Mouse (Mus musculus): ENCODE measurements around the gene Tex2. TPM values are rescaled to one million over a fixed set of nuclear protein-coding genes. Genes with fewer than 3 reads are reported as not detected.
"Not testable (repeated sequence)": the region's sequence is repeated elsewhere in the genome, so short reads cannot be mapped to it uniquely, and the experiment has no call there.

The Tex2 gene
- polyA plus RNA-seq, 1 experiment from 2014 or later, result 11.2 TPM

DNA sequence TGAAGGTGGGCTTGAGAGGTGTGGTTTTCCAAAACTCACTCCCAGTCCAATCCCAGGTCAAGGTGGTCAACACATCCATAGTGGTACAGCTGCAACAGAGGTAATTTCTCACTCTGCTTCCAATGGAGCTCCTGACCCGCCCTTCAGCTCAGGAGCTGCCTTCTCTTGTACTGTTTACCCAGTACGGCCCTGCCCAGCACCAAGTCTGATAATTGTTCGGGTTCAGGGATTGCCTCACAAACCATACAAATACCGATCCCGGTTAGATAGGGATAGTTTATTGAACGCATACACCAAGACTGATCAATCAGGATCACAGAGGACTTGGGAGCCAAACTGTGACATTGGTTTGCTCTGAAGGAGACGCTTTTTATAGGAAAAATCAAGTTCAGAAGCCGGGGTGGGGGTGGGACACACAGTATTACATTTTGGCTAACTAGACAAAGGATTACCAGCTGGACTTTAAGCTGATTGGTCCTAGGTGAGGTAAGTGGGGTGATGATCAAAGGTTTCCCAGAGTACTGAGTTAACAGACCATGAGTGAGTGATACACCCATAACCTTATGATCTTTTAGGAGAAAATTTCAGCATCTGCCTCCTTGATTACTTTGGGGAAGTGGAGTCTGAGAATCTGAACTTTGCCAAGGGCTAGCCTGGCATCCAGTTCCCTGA lies 29.9 kb upstream of the Tex2 start:
- WGBS, result 75% methylated on average over 8 of the region's 8 CpGs

DNA sequence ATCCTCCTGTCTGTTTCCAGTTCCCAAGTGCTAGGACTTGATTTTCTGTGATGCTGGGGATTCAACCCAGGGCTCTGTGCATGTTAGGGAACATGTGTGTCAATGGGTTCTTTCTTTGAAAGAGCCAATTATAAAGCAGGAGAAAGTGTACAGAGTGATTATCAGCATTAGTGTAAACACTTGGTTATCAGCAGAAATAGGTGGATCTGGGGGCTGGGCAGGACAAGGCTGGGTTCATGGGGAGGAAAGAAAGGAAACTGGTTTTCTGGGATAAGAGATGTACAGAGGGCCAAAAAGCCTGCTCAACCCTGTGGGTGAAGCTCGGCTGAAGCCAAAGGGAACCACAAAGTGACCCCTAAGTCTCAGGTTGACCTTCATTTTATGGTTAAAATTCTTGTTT lies 28.4 kb upstream of the Tex2 start:
- ATAC-seq (ENCODE audit: low FRiP score), result no peak
- 80% methylated on average over 1 of the region's 1 CpGs for WGBS

More for the DNA sequence above, 29.9 kb upstream of the Tex2 start:
- H3K27me3 ChIP-seq (ENCODE audit: control insufficient read depth, insufficient read depth, low read length), result no peaks in the 10 kb centered on the region
- H3K9ac ChIP-seq (ENCODE audit: low read depth, low read length), result no peak overlapping the region
- no peak overlapping the region for H3K4me2 ChIP-seq (replicated peaks; ENCODE audit: low read depth, low read length)
- H3K27ac ChIP-seq (ENCODE audit: low read depth, low read length), result no peak overlapping the region
- H3K4me3 ChIP-seq (ENCODE audit: low read depth, low read length), result no peak overlapping the region
- H3K9me3 ChIP-seq (ENCODE audit: control insufficient read depth, low read length), result no peaks in the 10 kb centered on the region
- H3K36me3 ChIP-seq (ENCODE audit: control insufficient read depth, insufficient read depth, low read length), result no peaks in the 10 kb centered on the region
- no peaks in the 10 kb centered on the region for H3K4me1 ChIP-seq (replicated peaks; ENCODE audit: control insufficient read depth, insufficient read depth, low read length)
- DNase-seq (ENCODE audit: low spot score), result no peak
- no peak for ATAC-seq (ENCODE audit: low FRiP score)

DNA sequence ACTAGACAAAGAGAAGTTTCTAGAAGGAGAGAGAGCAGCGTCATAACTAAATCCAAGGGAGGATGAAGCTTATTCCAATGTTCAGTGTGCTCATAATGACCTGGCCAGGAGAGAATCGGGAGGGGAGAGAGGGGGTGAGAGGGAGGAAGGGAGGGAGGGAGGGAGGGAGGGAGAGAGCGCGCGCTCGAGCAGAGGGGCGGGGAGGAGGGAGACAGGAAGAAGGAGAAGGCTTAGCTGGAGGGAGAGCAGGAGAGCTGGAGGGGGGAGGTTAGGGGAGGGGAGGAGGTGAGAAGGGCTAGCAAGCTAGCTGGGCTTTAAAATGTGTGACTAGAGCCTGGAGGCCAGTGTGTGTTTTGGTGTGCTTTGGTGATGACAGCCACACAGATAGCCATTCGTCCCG lies 26.8 kb upstream of the Tex2 start:
- H3K27me3 ChIP-seq (ENCODE audit: control insufficient read depth, insufficient read depth, low read length), result no peaks in the 10 kb centered on the region
- ATAC-seq (ENCODE audit: low FRiP score) (no peak), DNase-seq (ENCODE audit: low spot score) (no peak)
- 28% methylated on average over 9 of the region's 9 CpGs for WGBS
- H3K4me3 ChIP-seq (ENCODE audit: low read depth, low read length), result no peak overlapping the region
- H3K9ac ChIP-seq (ENCODE audit: low read depth, low read length), result no peak overlapping the region
- no peaks in the 10 kb centered on the region for H3K4me1 ChIP-seq (replicated peaks; ENCODE audit: control insufficient read depth, insufficient read depth, low read length)
- no peak overlapping the region for H3K27ac ChIP-seq (ENCODE audit: low read depth, low read length)
- no peaks in the 10 kb centered on the region for H3K36me3 ChIP-seq (ENCODE audit: control insufficient read depth, insufficient read depth, low read length)
- H3K9me3 ChIP-seq (ENCODE audit: control insufficient read depth, low read length), result no peaks in the 10 kb centered on the region
- H3K4me2 ChIP-seq (replicated peaks; ENCODE audit: low read depth, low read length), result no peak overlapping the region

More for the DNA sequence above, 28.4 kb upstream of the Tex2 start:
- no peaks in the 10 kb centered on the region for H3K9me3 ChIP-seq (ENCODE audit: control insufficient read depth, low read length)
- no peak for DNase-seq (ENCODE audit: low spot score)
- no peak overlapping the region for H3K27ac ChIP-seq (ENCODE audit: low read depth, low read length)
- no peaks in the 10 kb centered on the region for H3K27me3 ChIP-seq (ENCODE audit: control insufficient read depth, insufficient read depth, low read length)
- no peaks in the 10 kb centered on the region for H3K36me3 ChIP-seq (ENCODE audit: control insufficient read depth, insufficient read depth, low read length)
- H3K4me2 ChIP-seq (replicated peaks; ENCODE audit: low read depth, low read length), result no peak overlapping the region
- no peaks in the 10 kb centered on the region for H3K4me1 ChIP-seq (replicated peaks; ENCODE audit: control insufficient read depth, insufficient read depth, low read length)
- H3K4me3 ChIP-seq (ENCODE audit: low read depth, low read length), result no peak overlapping the region
- H3K9ac ChIP-seq (ENCODE audit: low read depth, low read length), result no peak overlapping the region

GRCm38 (mm10) chr11:106639356-106639692 lies 26.1 kb upstream of the Tex2 start:
- ATAC-seq (ENCODE audit: low FRiP score) (no peak), DNase-seq (ENCODE audit: low spot score) (no peak)
- Histone ChIP-seq H3K4me2 (replicated peaks; ENCODE audit: low read depth, low read length) (no peak overlapping the region), H3K36me3 (ENCODE audit: control insufficient read depth, insufficient read depth, low read length) (no peaks in the 10 kb centered on the region), H3K9ac (ENCODE audit: low read depth, low read length) (no peak overlapping the region), H3K4me1 (replicated peaks; ENCODE audit: control insufficient read depth, insufficient read depth, low read length) (no peaks in the 10 kb centered on the region), H3K9me3 (ENCODE audit: control insufficient read depth, low read length) (no peaks in the 10 kb centered on the region), H3K4me3 (ENCODE audit: low read depth, low read length) (no peak overlapping the region), H3K27ac (ENCODE audit: low read depth, low read length) (no peak overlapping the region), H3K27me3 (ENCODE audit: control insufficient read depth, insufficient read depth, low read length) (no peaks in the 10 kb centered on the region)
- 30% methylated on average over 5 of the region's 5 CpGs for WGBS

GRCm38 (mm10) chr11:106638551-106639355 lies 25.5 kb upstream of the Tex2 start:
- Histone ChIP-seq H3K4me2 (replicated peaks; ENCODE audit: low read depth, low read length) (no peak overlapping the region), H3K9me3 (ENCODE audit: control insufficient read depth, low read length) (no peaks in the 10 kb centered on the region), H3K4me3 (ENCODE audit: low read depth, low read length) (no peak overlapping the region), H3K36me3 (ENCODE audit: control insufficient read depth, insufficient read depth, low read length) (no peaks in the 10 kb centered on the region), H3K4me1 (replicated peaks; ENCODE audit: control insufficient read depth, insufficient read depth, low read length) (no peaks in the 10 kb centered on the region), H3K27ac (ENCODE audit: low read depth, low read length) (no peak overlapping the region), H3K9ac (ENCODE audit: low read depth, low read length) (no peak overlapping the region), H3K27me3 (ENCODE audit: control insufficient read depth, insufficient read depth, low read length) (no peaks in the 10 kb centered on the region)
- DNase-seq (ENCODE audit: low spot score) (no peak), ATAC-seq (ENCODE audit: low FRiP score) (no peak)
- WGBS, result 44% methylated on average over 9 of the region's 9 CpGs

- Histone ChIP-seq H3K36me3 (ENCODE audit: control insufficient read depth, insufficient read depth, low read length) (no peaks in the 10 kb centered on the region), H3K9ac (ENCODE audit: low read depth, low read length) (no peak overlapping the region), H3K9me3 (ENCODE audit: control insufficient read depth, low read length) (no peaks in the 10 kb centered on the region), H3K27ac (ENCODE audit: low read depth, low read length) (no peak overlapping the region), H3K4me2 (replicated peaks; ENCODE audit: low read depth, low read length) (no peak overlapping the region), H3K27me3 (ENCODE audit: control insufficient read depth, insufficient read depth, low read length) (no peaks in the 10 kb centered on the region), H3K4me1 (replicated peaks; ENCODE audit: control insufficient read depth, insufficient read depth, low read length) (no peaks in the 10 kb centered on the region), H3K4me3 (ENCODE audit: low read depth, low read length) (no peak overlapping the region)
- 14% methylated on average over 7 of the region's 7 CpGs for WGBS
- ATAC-seq (ENCODE audit: low FRiP score), result no peak
- no peak for DNase-seq (ENCODE audit: low spot score)
Measured at GRCm38 (mm10) chr11:106637754-106638153, 24.5 kb upstream of the Tex2 start.

DNA sequence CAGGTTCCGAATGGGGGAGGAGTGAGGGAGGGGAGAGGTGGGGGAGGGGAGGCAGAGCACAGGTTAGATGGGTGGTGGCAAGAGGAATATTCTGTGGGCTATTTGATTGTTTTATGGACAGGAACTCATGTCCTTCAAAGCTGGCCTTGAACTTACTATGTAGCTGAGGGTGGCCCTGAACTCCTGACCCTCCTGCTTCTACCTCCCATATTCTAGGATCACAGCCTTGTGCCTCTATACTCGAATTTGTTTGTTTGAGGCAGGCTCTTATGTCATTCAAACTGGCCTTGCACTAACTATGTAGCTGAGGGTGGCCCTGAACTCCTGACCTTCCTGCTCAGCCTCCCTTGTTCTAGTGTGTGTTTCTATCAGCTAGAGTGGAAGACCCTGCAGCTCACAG lies 22.7 kb upstream of the Tex2 start:
- Histone ChIP-seq H3K4me1 (replicated peaks; ENCODE audit: control insufficient read depth, insufficient read depth, low read length) (no peaks in the 10 kb centered on the region), H3K4me3 (ENCODE audit: low read depth, low read length) (no peak overlapping the region), H3K27me3 (ENCODE audit: control insufficient read depth, insufficient read depth, low read length) (no peaks in the 10 kb centered on the region), H3K27ac (ENCODE audit: low read depth, low read length) (no peak overlapping the region), H3K4me2 (replicated peaks; ENCODE audit: low read depth, low read length) (no peak overlapping the region), H3K9ac (ENCODE audit: low read depth, low read length) (no peak overlapping the region), H3K36me3 (ENCODE audit: control insufficient read depth, insufficient read depth, low read length) (no peaks in the 10 kb centered on the region), H3K9me3 (ENCODE audit: control insufficient read depth, low read length) (no peaks in the 10 kb centered on the region)
- DNase-seq (ENCODE audit: low spot score) (no peak), ATAC-seq (ENCODE audit: low FRiP score) (no peak)
- WGBS, result 68% methylated on average over 2 of the region's 2 CpGs

DNA sequence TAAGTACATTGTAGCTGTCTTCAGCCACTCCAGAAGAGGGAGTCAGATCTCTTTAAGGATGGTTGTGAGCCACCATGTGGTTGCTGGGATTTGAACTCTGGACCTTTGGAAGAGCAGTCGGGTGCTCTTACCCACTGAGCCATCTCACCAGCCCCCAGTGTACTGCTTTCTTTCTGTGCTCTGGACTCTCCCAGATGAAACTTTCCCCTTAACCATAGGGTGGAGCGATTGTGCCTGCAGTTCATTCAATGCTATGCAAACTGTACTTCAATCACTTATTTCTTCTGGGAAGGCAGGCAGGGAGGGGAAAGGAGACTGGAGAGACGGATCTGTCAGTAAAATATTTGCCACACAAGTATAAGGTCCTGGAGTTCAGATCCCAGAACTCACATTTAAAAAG lies 21.0 kb upstream of the Tex2 start:
- not testable (repeated sequence) for H3K9ac ChIP-seq (ENCODE audit: low read depth, low read length); ATAC-seq (ENCODE audit: low FRiP score); H3K27me3 ChIP-seq (ENCODE audit: control insufficient read depth, insufficient read depth, low read length); H3K4me3 ChIP-seq (ENCODE audit: low read depth, low read length); H3K4me2 ChIP-seq (replicated peaks; ENCODE audit: low read depth, low read length); H3K4me1 ChIP-seq (replicated peaks; ENCODE audit: control insufficient read depth, insufficient read depth, low read length); H3K36me3 ChIP-seq (ENCODE audit: control insufficient read depth, insufficient read depth, low read length); DNase-seq (ENCODE audit: low spot score); H3K9me3 ChIP-seq (ENCODE audit: control insufficient read depth, low read length); H3K27ac ChIP-seq (ENCODE audit: low read depth, low read length)
- WGBS, result 91% methylated on average over 3 of the region's 3 CpGs

DNA sequence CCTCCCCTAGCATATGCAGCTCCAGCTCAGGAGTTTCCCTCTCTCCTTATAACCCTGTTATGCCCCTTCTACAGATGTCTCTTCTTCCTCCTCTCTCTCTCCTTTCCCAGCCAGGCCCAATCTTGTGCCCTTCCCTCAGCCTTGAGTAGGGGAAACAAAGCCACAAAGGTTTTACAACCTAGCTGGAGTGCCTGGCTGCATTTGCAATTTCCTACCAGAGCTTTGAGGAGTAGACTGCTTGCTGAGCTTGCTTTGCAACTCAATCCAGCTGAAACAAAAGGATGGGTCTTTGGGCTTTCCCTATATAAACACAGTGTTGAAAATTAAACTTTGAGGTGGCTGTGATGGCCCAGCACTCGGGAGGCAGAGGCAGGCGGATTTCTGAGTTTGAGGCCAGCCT lies 20.2 kb upstream of the Tex2 start:
- Histone ChIP-seq H3K4me3 (ENCODE audit: low read depth, low read length) (no peak overlapping the region), H3K27me3 (ENCODE audit: control insufficient read depth, insufficient read depth, low read length) (no peaks in the 10 kb centered on the region), H3K4me1 (replicated peaks; ENCODE audit: control insufficient read depth, insufficient read depth, low read length) (no peaks in the 10 kb centered on the region), H3K4me2 (replicated peaks; ENCODE audit: low read depth, low read length) (no peak overlapping the region), H3K27ac (ENCODE audit: low read depth, low read length) (no peak overlapping the region), H3K9me3 (ENCODE audit: control insufficient read depth, low read length) (no peaks in the 10 kb centered on the region), H3K36me3 (ENCODE audit: control insufficient read depth, insufficient read depth, low read length) (no peaks in the 10 kb centered on the region), H3K9ac (ENCODE audit: low read depth, low read length) (no peak overlapping the region)
- ATAC-seq (ENCODE audit: low FRiP score) (no peak), DNase-seq (ENCODE audit: low spot score) (no peak)
- WGBS, result 85% methylated on average over 2 of the region's 2 CpGs

Data from hindbrain, embryonic 11.5 days (tissue).